8 mouse cellular contexts compared by ENCODE assay signal in the genomic region with DNA sequence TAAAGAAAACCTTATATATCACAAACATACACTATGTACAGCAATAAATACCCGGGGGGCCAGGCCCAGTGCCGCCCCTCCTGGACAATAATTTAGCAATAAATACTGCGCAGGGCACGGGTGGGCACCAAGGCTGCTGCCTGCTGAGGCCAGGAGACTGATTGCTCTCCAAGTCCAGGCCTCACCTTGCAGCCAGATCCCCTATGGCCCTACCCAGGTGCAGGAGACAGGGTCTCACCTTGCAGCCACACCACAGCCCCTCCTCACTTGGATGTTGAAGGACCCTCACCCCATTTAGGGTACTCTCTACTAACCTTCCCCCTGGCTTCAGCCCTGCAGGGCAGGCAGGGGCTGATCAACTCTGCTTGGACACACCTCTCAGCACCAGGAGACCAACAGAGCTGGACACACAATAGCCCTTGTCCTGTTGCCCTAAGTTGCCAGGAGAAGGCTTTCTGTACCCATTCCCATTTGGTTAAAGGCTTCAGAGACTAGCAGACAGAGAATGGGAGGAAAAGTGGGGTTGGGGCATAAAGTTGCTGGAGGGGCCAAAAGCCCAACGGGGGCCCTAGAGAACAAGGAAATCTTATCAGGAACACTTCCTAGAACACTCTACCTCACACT. TPM values are rescaled to one million over a fixed set of nuclear protein-coding genes. Genes with fewer than 3 reads are reported as not detected.
DNase-seq lines count a peak whose midpoint lies in the region; ATAC-seq and TF ChIP-seq lines count a peak whose summit lies in the region.

A gene (minus strand): TSS at position 89 of the 624 bp plus-strand sequence.

- H3K36me3 ChIP-seq in thymus, adult 2 months (ENCODE audit: control insufficient read depth, insufficient read depth, low read length): peaks cover 22% of the 10 kb centered on the region
- peaks cover 71% of the 10 kb centered on the region for H3K36me3 ChIP-seq in limb, embryonic 10.5 days
- peaks cover 19% of the 10 kb centered on the region; the same call in 1 of the 2 replicates for H3K36me3 ChIP-seq in neural tube, embryonic 14.5 days (ENCODE audit: control insufficient read depth, insufficient read depth, low read length)

- H3K9ac ChIP-seq in neural tube, embryonic 14.5 days (replicated peaks; ENCODE audit: low read depth, low read length): peak within 1 kb of the TSS; percentile 73

- no peak for TF ChIP-seq POLR2A in cerebellum, adult 2 months (IDR thresholded peaks at IDR 0.05; ENCODE audit: borderline replicate concordance, insufficient read depth, low read length)
- TF ChIP-seq POLR2A in thymus, adult 2 months (IDR thresholded peaks at IDR 0.05; ENCODE audit: control insufficient read depth, extremely low read depth, insufficient read depth, low read length, poor library complexity): no peak; the same call in 1 of the 2 replicates

- no peak for TF ChIP-seq CTCF in cerebellum, adult 2 months (IDR thresholded peaks at IDR 0.05; ENCODE audit: borderline replicate concordance, insufficient read depth, low read depth, low read length)
- no peak for TF ChIP-seq CTCF in thymus, adult 2 months (IDR thresholded peaks at IDR 0.05; ENCODE audit: borderline replicate concordance, control insufficient read depth, extremely low read depth, insufficient read depth, low read length, poor library complexity)

- no peaks in the 10 kb centered on the region for H3K27me3 ChIP-seq in cerebellum, adult 2 months (ENCODE audit: control insufficient read depth, insufficient read depth, low read length)
- no peaks in the 10 kb centered on the region for H3K27me3 ChIP-seq in thymus, adult 2 months (ENCODE audit: control insufficient read depth, insufficient read depth, low read length)
- no peaks in the 10 kb centered on the region for H3K27me3 ChIP-seq in limb, embryonic 10.5 days (ENCODE audit: low read depth, poor library complexity, severe bottlenecking)
- no peaks in the 10 kb centered on the region for H3K27me3 ChIP-seq in neural tube, embryonic 14.5 days (ENCODE audit: control insufficient read depth, insufficient read depth, low read length)

- ATAC-seq in neural tube, embryonic 14.5 days (ENCODE audit: low read depth): peak; percentile 55; the same call in 1 of the 2 replicates

- peaks cover 16% of the 10 kb centered on the region for H3K4me1 ChIP-seq in cerebellum, adult 2 months (ENCODE audit: control insufficient read depth, insufficient read depth, low read length)
- peaks cover 50% of the 10 kb centered on the region for H3K4me1 ChIP-seq in thymus, adult 2 months (replicated peaks; ENCODE audit: control insufficient read depth, insufficient read depth, low read length)
- H3K4me1 ChIP-seq in limb, embryonic 10.5 days: peaks cover 33% of the 10 kb centered on the region
- peaks cover 15% of the 10 kb centered on the region for H3K4me1 ChIP-seq in neural tube, embryonic 14.5 days (ENCODE audit: control insufficient read depth, insufficient read depth, low read length)

- no peak for DNase-seq in cerebellum, adult 2 months
- no peak for DNase-seq in cerebellum, postnatal 10 days
- DNase-seq in thymus, adult 2 months: no peak
- no peak for DNase-seq in thymus, postnatal 25 days
- DNase-seq in heart, postnatal 10 days: no peak
- no peak for DNase-seq in limb, embryonic 10.5 days (ENCODE audit: low spot score)
- DNase-seq in cerebellum, adult 8-10 months: no peak

- 15% methylated on average over 5 of the region's 5 CpGs for WGBS in cerebellum, adult 2 months
- 13% methylated on average over 5 of the region's 5 CpGs for WGBS in thymus, adult 2 months
- WGBS in limb, embryonic 10.5 days: 23% methylated on average over 5 of the region's 5 CpGs
- 19% methylated on average over 5 of the region's 5 CpGs for WGBS in neural tube, embryonic 14.5 days

- intact Hi-C loops in heart, postnatal 10 days (cut with DNase I): no loop called here

- H3K27ac ChIP-seq in cerebellum, adult 2 months (ENCODE audit: insufficient read depth, low read length): peak within 1 kb of the TSS; percentile 79
- H3K27ac ChIP-seq in thymus, adult 2 months (ENCODE audit: control insufficient read depth, insufficient read depth, low read length): peak within 1 kb of the TSS; percentile 49; the same call in 1 of the 2 replicates
- peak within 1 kb of the TSS; percentile 79 for H3K27ac ChIP-seq in limb, embryonic 10.5 days
- H3K27ac ChIP-seq in neural tube, embryonic 14.5 days (ENCODE audit: low read depth, low read length): peak within 1 kb of the TSS; percentile 86

- peak within 1 kb of the TSS; percentile 66 for H3K4me3 ChIP-seq in cerebellum, adult 2 months (replicated peaks; ENCODE audit: insufficient read depth, low read depth, low read length)
- H3K4me3 ChIP-seq in thymus, adult 2 months (ENCODE audit: control insufficient read depth, insufficient read depth, low read length): peak within 1 kb of the TSS; percentile 72
- H3K4me3 ChIP-seq in limb, embryonic 10.5 days: peak within 1 kb of the TSS; percentile 87
- peak within 1 kb of the TSS; percentile 99 for H3K4me3 ChIP-seq in neural tube, embryonic 14.5 days (ENCODE audit: low read depth, low read length)

- no peaks in the 10 kb centered on the region for H3K9me3 ChIP-seq in limb, embryonic 10.5 days (replicated peaks)
- no peaks in the 10 kb centered on the region for H3K9me3 ChIP-seq in neural tube, embryonic 14.5 days (ENCODE audit: control insufficient read depth, low read length)

- H3K4me2 ChIP-seq in neural tube, embryonic 14.5 days (ENCODE audit: low read depth, low read length): peak within 1 kb of the TSS; percentile 97

RNA-seq across cellular contexts. Expression of the gene that starts here (rescaled TPM):
- polyA plus RNA-seq in cerebellum, adult 2 months (2012; rRNA removed): 76.9 and 80.5 TPM in 2 replicates
- polyA plus RNA-seq in thymus, adult 2 months (2012; rRNA removed): 169 and 184 TPM in 2 replicates
- total RNA-seq in heart, postnatal 10 days (2021): 10 to 100 TPM; 11.9 to 12.5 TPM
- polyA plus RNA-seq in limb, embryonic 10.5 days (2016; fragmentation: Nextera tagmentation; extraction: Ambion mirVana): 27.2 and 28.8 TPM in 2 replicates
- polyA plus RNA-seq in neural tube, embryonic 14.5 days (2014; fragmentation: Nextera tagmentation; extraction: Ambion mirVana): 42.8 and 48.2 TPM in 2 replicates
